Mouse (Mus musculus): ENCODE measurements around the gene Gins3. TPM values are rescaled to one million over a fixed set of nuclear protein-coding genes. Genes with fewer than 3 reads are reported as not detected.
"Not testable (repeated sequence)": the region's sequence is repeated elsewhere in the genome, so short reads cannot be mapped to it uniquely, and the experiment has no call there.

Gins3 gene
- polyA plus RNA-seq, 1 experiment from 2014 or later, result 8.1 TPM

DNA sequence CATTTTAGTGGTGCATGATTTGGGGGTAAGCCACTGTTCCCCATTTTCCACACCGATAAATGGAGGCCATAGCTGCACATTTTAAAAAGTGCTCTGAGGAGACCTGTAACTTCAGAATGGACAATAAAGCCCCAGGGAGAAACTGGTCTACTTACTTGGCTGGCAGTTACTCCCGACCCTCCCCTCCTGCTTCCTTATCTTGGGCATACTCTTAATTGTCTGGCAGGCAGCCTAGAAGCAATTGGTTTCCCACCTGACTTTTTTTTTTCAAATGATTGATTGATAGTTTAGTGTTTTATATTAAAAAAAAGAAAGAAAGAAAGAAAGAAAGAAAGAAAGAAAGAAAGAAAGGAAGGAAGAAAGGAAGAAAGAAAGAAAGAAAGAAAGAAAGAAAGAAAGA, 24.3 kb downstream of the Gins3 start:
- H3K27ac ChIP-seq (replicated peaks; ENCODE audit: low read depth, low read length), result no peak overlapping the region
- no peak overlapping the region for H3K4me3 ChIP-seq (replicated peaks; ENCODE audit: low read depth, low read length)
- DNase-seq, result no peak
- H3K9me3 ChIP-seq (ENCODE audit: control insufficient read depth, low read length), result no peaks in the 10 kb centered on the region
- WGBS, result 67% methylated on average over 2 of the region's 2 CpGs
- no peak overlapping the region for H3K4me2 ChIP-seq (ENCODE audit: low read length)
- H3K4me1 ChIP-seq (ENCODE audit: control insufficient read depth, insufficient read depth, low read length), result no peaks in the 10 kb centered on the region
- no peaks in the 10 kb centered on the region for H3K36me3 ChIP-seq (ENCODE audit: control insufficient read depth, insufficient read depth, low read length)
- H3K27me3 ChIP-seq (ENCODE audit: control insufficient read depth, insufficient read depth, low read length), result no peaks in the 10 kb centered on the region
- no peak for ATAC-seq (ENCODE audit: low FRiP score, low TSS enrichment)
- no peak overlapping the region for H3K9ac ChIP-seq (replicated peaks; ENCODE audit: low read length)

DNA sequence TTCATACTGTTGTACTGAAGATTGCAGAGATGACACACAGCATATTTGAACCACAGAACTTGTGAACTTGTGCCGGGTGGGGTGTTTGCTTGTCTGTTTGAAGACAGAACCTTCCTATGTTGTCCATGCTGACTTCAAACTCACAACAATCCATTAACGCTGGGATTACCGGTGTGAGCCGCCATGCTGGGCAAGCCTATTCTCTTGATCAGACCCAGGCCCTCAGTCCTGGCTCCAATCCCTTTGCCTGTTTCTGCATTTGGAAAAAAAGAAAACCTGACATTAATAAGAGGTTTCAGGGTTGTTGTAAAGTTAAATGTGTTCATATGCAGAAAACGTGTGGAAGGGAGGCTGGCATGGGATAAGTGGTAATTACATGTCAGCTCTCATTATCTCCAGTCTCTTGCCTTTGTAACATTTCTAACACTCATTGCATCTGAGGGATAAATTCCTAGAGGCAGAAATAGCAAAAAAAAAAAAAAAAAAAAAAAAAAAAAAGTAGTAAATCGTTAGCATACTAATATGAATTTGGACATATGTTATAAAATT, 27.2 kb downstream of the Gins3 start:
- Histone ChIP-seq H3K27me3 (ENCODE audit: control insufficient read depth, insufficient read depth, low read length) (no peaks in the 10 kb centered on the region), H3K9ac (replicated peaks; ENCODE audit: low read length) (no peak overlapping the region), H3K36me3 (ENCODE audit: control insufficient read depth, insufficient read depth, low read length) (no peaks in the 10 kb centered on the region), H3K4me1 (ENCODE audit: control insufficient read depth, insufficient read depth, low read length) (no peaks in the 10 kb centered on the region), H3K4me3 (replicated peaks; ENCODE audit: low read depth, low read length) (no peak overlapping the region), H3K27ac (replicated peaks; ENCODE audit: low read depth, low read length) (no peak overlapping the region), H3K4me2 (ENCODE audit: low read length) (no peak overlapping the region), H3K9me3 (ENCODE audit: control insufficient read depth, low read length) (no peaks in the 10 kb centered on the region)
- no peak for DNase-seq
- 69% methylated on average over 6 of the region's 6 CpGs for WGBS
- ATAC-seq (ENCODE audit: low FRiP score, low TSS enrichment), result no peak

GRCm38 (mm10) chr8:95661085-95661484, 27.8 kb downstream of the Gins3 start:
- DNase-seq, result no peak
- Histone ChIP-seq H3K4me3 (replicated peaks; ENCODE audit: low read depth, low read length) (no peak overlapping the region), H3K9me3 (ENCODE audit: control insufficient read depth, low read length) (no peaks in the 10 kb centered on the region), H3K9ac (replicated peaks; ENCODE audit: low read length) (no peak overlapping the region), H3K27ac (replicated peaks; ENCODE audit: low read depth, low read length) (no peak overlapping the region), H3K4me2 (ENCODE audit: low read length) (no peak overlapping the region), H3K36me3 (ENCODE audit: control insufficient read depth, insufficient read depth, low read length) (no peaks in the 10 kb centered on the region), H3K27me3 (ENCODE audit: control insufficient read depth, insufficient read depth, low read length) (no peaks in the 10 kb centered on the region), H3K4me1 (ENCODE audit: control insufficient read depth, insufficient read depth, low read length) (no peaks in the 10 kb centered on the region)
- 82% methylated on average over 8 of the region's 8 CpGs for WGBS
- no peak for ATAC-seq (ENCODE audit: low FRiP score, low TSS enrichment)

DNA sequence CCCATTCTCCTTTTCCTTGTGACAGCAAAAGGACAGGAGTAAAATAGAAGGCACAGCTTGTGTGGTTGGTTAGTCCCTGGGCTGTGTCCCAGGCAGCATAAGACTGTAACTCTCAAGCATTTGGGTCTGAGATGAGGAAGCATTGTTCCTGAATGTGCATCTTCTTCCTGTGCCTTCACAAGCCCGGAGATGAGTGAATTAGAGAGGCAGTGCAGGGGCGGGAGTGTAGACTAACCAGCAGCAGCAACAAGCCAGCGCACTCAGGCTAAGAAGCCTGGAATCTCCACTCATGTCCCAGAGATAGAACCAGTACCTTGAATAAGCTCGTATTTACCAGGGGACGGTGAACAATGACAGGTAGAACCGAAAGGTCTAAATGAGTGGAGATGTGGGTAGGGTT, 28.3 kb downstream of the Gins3 start:
- 90% methylated on average over 6 of the region's 6 CpGs for WGBS
- H3K4me3 ChIP-seq (replicated peaks; ENCODE audit: low read depth, low read length), result no peak overlapping the region

GRCm38 (mm10) chr8:95662885-95663598, 29.8 kb downstream of the Gins3 start:
- WGBS, result 86% methylated on average over 7 of the region's 7 CpGs
- no peak overlapping the region for H3K4me2 ChIP-seq (ENCODE audit: low read length)

More for the DNA sequence above, 28.3 kb downstream of the Gins3 start:
- Histone ChIP-seq H3K4me2 (ENCODE audit: low read length) (no peak overlapping the region), H3K9ac (replicated peaks; ENCODE audit: low read length) (no peak overlapping the region), H3K9me3 (ENCODE audit: control insufficient read depth, low read length) (no peaks in the 10 kb centered on the region), H3K27me3 (ENCODE audit: control insufficient read depth, insufficient read depth, low read length) (no peaks in the 10 kb centered on the region), H3K36me3 (ENCODE audit: control insufficient read depth, insufficient read depth, low read length) (no peaks in the 10 kb centered on the region), H3K27ac (replicated peaks; ENCODE audit: low read depth, low read length) (no peak overlapping the region), H3K4me1 (ENCODE audit: control insufficient read depth, insufficient read depth, low read length) (no peaks in the 10 kb centered on the region)
- no peak for DNase-seq
- no peak for ATAC-seq (ENCODE audit: low FRiP score, low TSS enrichment)

GRCm38 (mm10) chr8:95663599-95663949, 30.3 kb downstream of the Gins3 start:
- Histone ChIP-seq H3K4me2 (ENCODE audit: low read length) (no peak overlapping the region), H3K27me3 (ENCODE audit: control insufficient read depth, insufficient read depth, low read length) (no peaks in the 10 kb centered on the region), H3K4me3 (replicated peaks; ENCODE audit: low read depth, low read length) (no peak overlapping the region), H3K9me3 (ENCODE audit: control insufficient read depth, low read length) (no peaks in the 10 kb centered on the region), H3K36me3 (ENCODE audit: control insufficient read depth, insufficient read depth, low read length) (no peaks in the 10 kb centered on the region), H3K9ac (replicated peaks; ENCODE audit: low read length) (no peak overlapping the region), H3K27ac (replicated peaks; ENCODE audit: low read depth, low read length) (no peak overlapping the region), H3K4me1 (ENCODE audit: control insufficient read depth, insufficient read depth, low read length) (no peaks in the 10 kb centered on the region)
- DNase-seq, result no peak
- no peak for ATAC-seq (ENCODE audit: low FRiP score, low TSS enrichment)
- 79% methylated on average over 4 of the region's 4 CpGs for WGBS

More at GRCm38 (mm10) chr8:95662885-95663598, 29.8 kb downstream of the Gins3 start:
- DNase-seq (no peak), ATAC-seq (ENCODE audit: low FRiP score, low TSS enrichment) (no peak)
- Histone ChIP-seq H3K9ac (replicated peaks; ENCODE audit: low read length) (no peak overlapping the region), H3K4me1 (ENCODE audit: control insufficient read depth, insufficient read depth, low read length) (no peaks in the 10 kb centered on the region), H3K27ac (replicated peaks; ENCODE audit: low read depth, low read length) (no peak overlapping the region), H3K36me3 (ENCODE audit: control insufficient read depth, insufficient read depth, low read length) (no peaks in the 10 kb centered on the region), H3K4me3 (replicated peaks; ENCODE audit: low read depth, low read length) (no peak overlapping the region), H3K9me3 (ENCODE audit: control insufficient read depth, low read length) (no peaks in the 10 kb centered on the region), H3K27me3 (ENCODE audit: control insufficient read depth, insufficient read depth, low read length) (no peaks in the 10 kb centered on the region)

DNA sequence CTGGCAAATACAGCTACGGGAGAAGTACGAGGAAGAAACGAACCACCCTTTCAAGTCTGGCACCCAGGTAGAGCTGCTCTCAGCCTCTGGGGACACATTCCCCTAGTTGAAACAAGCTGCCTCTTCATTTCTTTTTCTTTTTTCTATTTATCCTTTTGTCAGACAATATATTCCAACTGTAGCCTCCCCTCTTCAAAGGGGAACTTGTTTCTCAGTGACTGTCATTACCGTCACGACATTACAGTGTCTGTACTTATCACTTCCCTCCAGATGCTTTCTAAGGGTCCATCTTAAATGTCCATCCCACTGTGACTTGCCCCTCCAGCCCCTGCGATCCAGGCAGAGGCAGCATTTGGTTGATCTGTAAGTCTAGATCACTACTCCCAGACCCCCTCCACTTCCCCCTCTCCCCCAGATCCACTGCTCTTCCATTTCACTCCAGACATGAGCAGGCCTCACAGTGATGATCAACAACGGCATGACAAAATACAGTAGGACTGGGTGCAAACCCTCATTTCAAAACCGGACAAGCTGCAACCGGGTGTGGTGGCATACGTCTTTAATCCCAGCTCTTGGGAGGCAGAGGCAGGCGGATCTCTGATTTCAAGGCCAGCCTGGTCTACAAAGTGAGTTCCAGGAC, 32.7 kb downstream of the Gins3 start:
- 94% methylated on average over 11 of the region's 11 CpGs for WGBS
- not testable (repeated sequence) for ATAC-seq (ENCODE audit: low FRiP score, low TSS enrichment); H3K9me3 ChIP-seq (ENCODE audit: control insufficient read depth, low read length); H3K36me3 ChIP-seq (ENCODE audit: control insufficient read depth, insufficient read depth, low read length); H3K4me3 ChIP-seq (replicated peaks; ENCODE audit: low read depth, low read length); H3K4me1 ChIP-seq (ENCODE audit: control insufficient read depth, insufficient read depth, low read length); DNase-seq; H3K27ac ChIP-seq (replicated peaks; ENCODE audit: low read depth, low read length); H3K4me2 ChIP-seq (ENCODE audit: low read length); H3K9ac ChIP-seq (replicated peaks; ENCODE audit: low read length); H3K27me3 ChIP-seq (ENCODE audit: control insufficient read depth, insufficient read depth, low read length)

- H3K9ac ChIP-seq (replicated peaks; ENCODE audit: low read length), result no peak overlapping the region
- WGBS, result 49% methylated on average over 8 of the region's 8 CpGs
- H3K27me3 ChIP-seq (ENCODE audit: control insufficient read depth, insufficient read depth, low read length), result no peaks in the 10 kb centered on the region
- H3K36me3 ChIP-seq (ENCODE audit: control insufficient read depth, insufficient read depth, low read length), result no peaks in the 10 kb centered on the region
- H3K4me3 ChIP-seq (replicated peaks; ENCODE audit: low read depth, low read length), result no peak overlapping the region
- H3K4me2 ChIP-seq (ENCODE audit: low read length), result no peak overlapping the region
- peak overlapping the region; percentile 32; the same call in 1 of the 2 replicates for H3K27ac ChIP-seq (replicated peaks; ENCODE audit: low read depth, low read length)
- no peaks in the 10 kb centered on the region for H3K4me1 ChIP-seq (ENCODE audit: control insufficient read depth, insufficient read depth, low read length)
- no peaks in the 10 kb centered on the region for H3K9me3 ChIP-seq (ENCODE audit: control insufficient read depth, low read length)
- no peak for ATAC-seq (ENCODE audit: low FRiP score, low TSS enrichment)
- peak; percentile 21 for DNase-seq
Measured at GRCm38 (mm10) chr8:95668163-95668958, 35.1 kb downstream of the Gins3 start.
